18 mouse cellular contexts compared by ENCODE assay signal in the genomic region with DNA sequence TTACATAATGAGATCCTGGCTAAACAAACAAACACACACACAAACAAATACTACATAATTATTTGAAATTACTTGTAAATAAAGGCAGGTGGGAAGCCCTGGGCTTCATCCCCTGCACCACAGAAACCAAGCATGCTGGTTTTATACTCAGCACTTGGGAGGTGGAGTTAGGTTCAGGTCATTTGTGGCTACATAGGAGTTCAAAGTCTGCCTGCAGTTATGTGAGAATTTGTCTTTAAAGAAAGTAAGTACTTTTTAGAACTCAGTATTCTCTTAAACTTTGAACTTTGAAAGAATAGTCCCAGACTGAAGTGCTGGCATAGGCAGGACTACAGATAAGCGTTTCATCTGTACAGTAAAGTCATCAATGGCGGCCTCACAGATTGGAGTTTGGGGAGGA.
DNase-seq lines count a peak whose midpoint lies in the region; ATAC-seq lines count a peak whose summit lies in the region.
"Had no signal": no experiment of that assay in that cellular context is flagged by ENCODE, and none has a peak within 500 bp of the region (broad histone marks: within the 10 kb centered on the region; RNA-seq: fewer than 3 reads in every experiment).

No protein-coding gene starts in this region.

- no peaks in the 10 kb centered on the region for H3K27me3 ChIP-seq in intestine, embryonic 16.5 days (replicated peaks; ENCODE audit: control insufficient read depth, insufficient read depth, low read length)
- H3K27me3 ChIP-seq: embryonic facial prominence, embryonic 12.5 days; forebrain, embryonic 13.5 days; forebrain, embryonic 15.5 days had no signal

- H3K4me3 ChIP-seq in intestine, embryonic 16.5 days (ENCODE audit: low read length) = no peak overlapping the region
- H3K4me3 ChIP-seq: embryonic facial prominence, embryonic 10.5 days; embryonic facial prominence, embryonic 12.5 days; forebrain, embryonic 13.5 days; forebrain, embryonic 15.5 days had no signal

- ATAC-seq in intestine, embryonic 16.5 days = peak; percentile 78
- ATAC-seq: forebrain, embryonic 13.5 days; forebrain, embryonic 15.5 days; forebrain, postnatal 0 days had no signal

- WGBS in intestine, embryonic 16.5 days = 79% methylated on average over 2 of the region's 2 CpGs

- H3K27ac ChIP-seq in intestine, embryonic 16.5 days (ENCODE audit: low read length) = 0 out of 2 replicates have a peak overlapping the region, but pooled peaks have one; percentile 50
- H3K27ac ChIP-seq: embryonic facial prominence, embryonic 10.5 days; embryonic facial prominence, embryonic 12.5 days; forebrain, embryonic 13.5 days; forebrain, embryonic 15.5 days had no signal

- H3K9ac ChIP-seq in intestine, embryonic 16.5 days (ENCODE audit: low read depth, low read length) = no peak overlapping the region
- H3K9ac ChIP-seq: embryonic facial prominence, embryonic 12.5 days; forebrain, embryonic 13.5 days; forebrain, embryonic 15.5 days; forebrain, postnatal 0 days had no signal

- H3K4me1 ChIP-seq in intestine, embryonic 16.5 days (ENCODE audit: control insufficient read depth, insufficient read depth, low read length) = peaks cover 8% of the 10 kb centered on the region
- H3K4me1 ChIP-seq: forebrain, embryonic 15.5 days had no signal

- no peak overlapping the region for H3K4me2 ChIP-seq in intestine, embryonic 16.5 days (ENCODE audit: low read depth, low read length)
- H3K4me2 ChIP-seq: embryonic facial prominence, embryonic 12.5 days; forebrain, embryonic 13.5 days; forebrain, embryonic 15.5 days had no signal

- 0 out of 2 replicates have a peak, but pooled peaks cover under 1% of the 10 kb centered on the region for H3K9me3 ChIP-seq in intestine, embryonic 16.5 days (ENCODE audit: control insufficient read depth, low read length)
- H3K9me3 ChIP-seq: embryonic facial prominence, embryonic 10.5 days; embryonic facial prominence, embryonic 12.5 days; forebrain, embryonic 15.5 days had no signal

- no peaks in the 10 kb centered on the region for H3K36me3 ChIP-seq in intestine, embryonic 16.5 days (ENCODE audit: control insufficient read depth, insufficient read depth, low read length)
- H3K36me3 ChIP-seq: embryonic facial prominence, embryonic 10.5 days; embryonic facial prominence, embryonic 12.5 days; forebrain, embryonic 15.5 days had no signal

- peak; percentile 45 for DNase-seq in kidney, adult 9 months
- DNase-seq in kidney, postnatal 36 days = no peak
- DNase-seq in frontal cortex, postnatal 36 days (ENCODE audit: low spot score in 2 of 2) = no peak
- DNase-seq in adrenal gland, adult 18-20 months (ENCODE audit: low spot score in 2 of 2) = no peak
- DNase-seq: adrenal gland, adult 8-10 months; adrenal gland, postnatal 14 days; adrenal gland, postnatal 36 days; cerebellum, adult 11-12 months; cerebellum, adult 2 months; cerebellum, adult 9-10 months; cerebellum, postnatal 10 days; cerebellum, postnatal 25 days; forebrain, postnatal 0 days had no signal
